Mouse (Mus musculus): ENCODE results near the gene 1190005I06Rik. TPM values are rescaled to one million over a fixed set of nuclear protein-coding genes. Genes with fewer than 3 reads are reported as not detected.

1190005I06Rik gene
- polyA plus RNA-seq, 1 experiment from 2014 or later, result 5.1 TPM

DNA sequence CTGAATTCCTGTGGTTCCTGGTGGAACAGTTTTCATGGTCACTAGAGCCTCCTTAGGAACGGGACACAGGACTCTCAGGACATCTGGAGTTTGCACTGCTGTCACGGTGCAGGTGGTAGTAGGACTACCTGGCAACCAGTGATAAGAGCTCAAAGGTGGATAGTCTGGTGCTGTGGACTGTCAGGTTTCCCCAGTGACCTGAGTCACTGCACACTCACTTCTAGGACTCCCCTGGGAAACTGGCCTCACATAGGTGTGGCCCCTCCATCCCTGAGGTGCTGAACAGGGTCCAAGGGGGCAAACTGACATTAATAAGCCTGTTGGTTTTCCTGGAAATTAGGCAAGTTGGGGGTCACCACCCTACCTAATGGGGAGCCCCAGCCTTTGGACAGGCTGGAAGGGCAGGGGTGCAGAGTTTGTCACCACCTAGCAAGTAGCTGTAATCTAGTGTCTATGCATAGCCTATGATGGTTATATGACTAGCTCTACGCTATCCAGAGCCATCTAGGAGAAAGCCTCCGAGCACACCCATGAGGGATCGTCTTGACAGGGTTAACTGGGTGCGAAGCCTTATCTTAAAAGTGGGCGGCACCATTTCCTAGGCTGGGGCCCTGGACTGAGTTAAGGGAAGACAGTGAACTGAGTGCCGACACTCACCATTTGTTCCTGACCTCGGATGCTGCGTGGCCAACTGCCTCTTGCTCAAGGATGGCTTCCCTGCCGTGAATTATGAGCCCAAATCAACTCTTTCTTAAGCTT is 32.4 kb upstream of the 1190005I06Rik start:
- Histone ChIP-seq H3K9me3 (ENCODE audit: low read depth, low read length) (no peaks in the 10 kb centered on the region), H3K27ac (ENCODE audit: low read depth) (no peak overlapping the region), H3K4me2 (no peak overlapping the region), H3K4me3 (ENCODE audit: low read depth, low read length) (no peak overlapping the region), H3K27me3 (ENCODE audit: insufficient read depth, low read length) (peaks cover 3% of the 10 kb centered on the region; the same call in 1 of the 2 replicates), H3K9ac (no peak overlapping the region), H3K36me3 (ENCODE audit: insufficient read depth) (peaks cover 6% of the 10 kb centered on the region; the same call in 1 of the 2 replicates), H3K4me1 (ENCODE audit: insufficient read depth) (no peaks in the 10 kb centered on the region)
- no peak for DNase-seq
- TF ChIP-seq CTCF (IDR thresholded peaks at IDR 0.05; ENCODE audit: low read depth), result no peak
- WGBS, result 26% methylated on average over 11 of the region's 11 CpGs
- no peak for ATAC-seq (ENCODE audit: insufficient read depth)

GRCm38 (mm10) chr8:120678447-120678846 is 31.0 kb upstream of the 1190005I06Rik start:
- peaks cover 15% of the 10 kb centered on the region for H3K36me3 ChIP-seq (ENCODE audit: insufficient read depth)
- no peak overlapping the region for H3K9ac ChIP-seq
- no peaks in the 10 kb centered on the region for H3K9me3 ChIP-seq (ENCODE audit: low read depth, low read length)
- H3K4me1 ChIP-seq (ENCODE audit: insufficient read depth), result no peaks in the 10 kb centered on the region
- 10% methylated on average over 10 of the region's 10 CpGs for WGBS
- no peak overlapping the region for H3K4me2 ChIP-seq
- H3K27me3 ChIP-seq (ENCODE audit: insufficient read depth, low read length), result no peaks in the 10 kb centered on the region
- no peak overlapping the region for H3K4me3 ChIP-seq (ENCODE audit: low read depth, low read length)
- TF ChIP-seq CTCF (IDR thresholded peaks at IDR 0.05; ENCODE audit: low read depth), result peak; percentile 97
- ATAC-seq (ENCODE audit: insufficient read depth), result peak; percentile 50; the same call in 1 of the 2 replicates
- DNase-seq, result peak; percentile 97
- H3K27ac ChIP-seq (ENCODE audit: low read depth), result no peak overlapping the region

DNA sequence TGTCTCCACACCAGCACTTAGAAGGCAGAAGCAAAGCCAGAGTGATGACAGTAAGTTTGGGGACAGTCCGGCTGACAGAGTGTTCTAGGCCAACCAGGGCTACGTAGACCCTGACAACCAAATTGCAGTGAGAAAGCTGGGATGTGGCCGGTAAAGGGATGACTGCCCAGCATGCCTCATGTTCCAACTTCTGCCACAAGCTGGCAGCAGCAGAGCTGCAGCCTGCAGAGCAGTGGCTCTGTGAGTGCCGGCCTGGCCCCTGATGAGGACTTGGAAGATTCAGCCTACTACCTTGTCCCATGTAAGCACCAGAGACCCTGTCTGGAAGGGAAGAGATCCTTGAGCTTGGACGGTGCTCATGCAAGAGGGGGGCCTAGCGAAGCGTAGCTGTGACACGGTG is 28.3 kb upstream of the 1190005I06Rik start:
- DNase-seq (no peak), ATAC-seq (ENCODE audit: insufficient read depth) (no peak)
- no peaks in the 10 kb centered on the region for H3K4me1 ChIP-seq (ENCODE audit: insufficient read depth)
- H3K4me2 ChIP-seq, result no peak overlapping the region
- no peak overlapping the region for H3K9ac ChIP-seq
- peak; percentile 41; the same call in 1 of the 2 replicates for TF ChIP-seq CTCF (IDR thresholded peaks at IDR 0.05; ENCODE audit: low read depth)
- H3K36me3 ChIP-seq (ENCODE audit: insufficient read depth), result peaks cover 43% of the 10 kb centered on the region
- no peak overlapping the region for H3K4me3 ChIP-seq (ENCODE audit: low read depth, low read length)
- H3K27me3 ChIP-seq (ENCODE audit: insufficient read depth, low read length), result no peaks in the 10 kb centered on the region
- WGBS, result 71% methylated on average over 8 of the region's 8 CpGs
- no peaks in the 10 kb centered on the region for H3K9me3 ChIP-seq (ENCODE audit: low read depth, low read length)
- no peak overlapping the region for H3K27ac ChIP-seq (ENCODE audit: low read depth)

- Histone ChIP-seq H3K36me3 (ENCODE audit: insufficient read depth) (peaks cover 51% of the 10 kb centered on the region), H3K9ac (no peak overlapping the region), H3K27me3 (ENCODE audit: insufficient read depth, low read length) (no peaks in the 10 kb centered on the region), H3K4me1 (ENCODE audit: insufficient read depth) (0 out of 2 replicates have a peak, but pooled peaks cover 5% of the 10 kb centered on the region), H3K4me3 (ENCODE audit: low read depth, low read length) (no peak overlapping the region), H3K9me3 (ENCODE audit: low read depth, low read length) (no peaks in the 10 kb centered on the region), H3K4me2 (no peak overlapping the region), H3K27ac (ENCODE audit: low read depth) (no peak overlapping the region)
- no peak for TF ChIP-seq CTCF (IDR thresholded peaks at IDR 0.05; ENCODE audit: low read depth)
- 89% methylated on average over 7 of the region's 7 CpGs for WGBS
- no peak for ATAC-seq (ENCODE audit: insufficient read depth)
- no peak for DNase-seq
These were observed 25.9 kb upstream of the 1190005I06Rik start for GRCm38 (mm10) chr8:120673298-120673697.

GRCm38 (mm10) chr8:120672626-120673229 is 25.3 kb upstream of the 1190005I06Rik start:
- Histone ChIP-seq H3K9ac (no peak overlapping the region), H3K4me1 (ENCODE audit: insufficient read depth) (0 out of 2 replicates have a peak, but pooled peaks cover 5% of the 10 kb centered on the region), H3K4me3 (ENCODE audit: low read depth, low read length) (no peak overlapping the region), H3K9me3 (ENCODE audit: low read depth, low read length) (no peaks in the 10 kb centered on the region), H3K36me3 (ENCODE audit: insufficient read depth) (peaks cover 51% of the 10 kb centered on the region), H3K27ac (ENCODE audit: low read depth) (no peak overlapping the region), H3K4me2 (no peak overlapping the region), H3K27me3 (ENCODE audit: insufficient read depth, low read length) (no peaks in the 10 kb centered on the region)
- DNase-seq, result no peak
- ATAC-seq (ENCODE audit: insufficient read depth), result no peak
- no peak for TF ChIP-seq CTCF (IDR thresholded peaks at IDR 0.05; ENCODE audit: low read depth)
- 87% methylated on average over 16 of the region's 16 CpGs for WGBS

GRCm38 (mm10) chr8:120671775-120672174 is 24.3 kb upstream of the 1190005I06Rik start:
- peaks cover 8% of the 10 kb centered on the region; the same call in 1 of the 2 replicates for H3K4me1 ChIP-seq (ENCODE audit: insufficient read depth)
- no peak for TF ChIP-seq CTCF (IDR thresholded peaks at IDR 0.05; ENCODE audit: low read depth)
- no peaks in the 10 kb centered on the region for H3K27me3 ChIP-seq (ENCODE audit: insufficient read depth, low read length)
- ATAC-seq (ENCODE audit: insufficient read depth) (no peak), DNase-seq (no peak)
- WGBS, result 65% methylated on average over 6 of the region's 6 CpGs
- H3K9me3 ChIP-seq (ENCODE audit: low read depth, low read length), result no peaks in the 10 kb centered on the region
- no peak overlapping the region for H3K9ac ChIP-seq
- no peak overlapping the region for H3K27ac ChIP-seq (ENCODE audit: low read depth)
- peaks cover 51% of the 10 kb centered on the region for H3K36me3 ChIP-seq (ENCODE audit: insufficient read depth)
- H3K4me2 ChIP-seq, result no peak overlapping the region
- no peak overlapping the region for H3K4me3 ChIP-seq (ENCODE audit: low read depth, low read length)

DNA sequence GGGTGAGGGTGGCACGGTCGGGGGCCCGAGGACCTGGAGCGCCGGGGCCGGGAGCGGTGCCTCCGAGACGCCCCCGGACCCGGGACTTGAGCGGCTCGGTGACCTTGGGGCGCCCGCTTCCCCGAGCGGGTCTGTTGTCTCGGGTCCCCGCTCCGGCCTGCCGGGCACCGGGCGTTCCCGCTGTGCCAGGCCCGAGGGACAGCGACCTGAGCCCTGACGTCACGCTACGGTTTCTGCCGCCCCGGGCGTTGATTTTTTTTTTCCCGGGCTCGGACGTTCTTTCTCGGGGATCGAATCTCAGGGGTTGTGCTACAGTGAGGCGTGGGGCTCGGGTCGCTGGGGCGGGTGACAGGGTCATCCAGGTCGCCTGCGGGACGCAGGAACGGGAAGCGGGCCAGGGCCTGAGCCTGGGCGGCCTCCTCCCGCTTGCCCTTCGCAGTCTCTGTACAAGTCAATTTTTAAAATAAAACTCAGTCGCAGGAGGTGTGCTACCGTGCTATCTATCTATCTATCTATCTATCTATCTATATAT is 21.0 kb upstream of the 1190005I06Rik start, which contains the start of gene Emc8:
Emc8 (minus strand) TSS at position 200 of the 532 bp plus-strand sequence.
- Histone ChIP-seq H3K9me3 (ENCODE audit: low read depth, low read length) (no peaks in the 10 kb centered on the region), H3K27me3 (ENCODE audit: insufficient read depth, low read length) (no peaks in the 10 kb centered on the region), H3K4me2 (peak within 1 kb of the TSS; percentile 94), H3K36me3 (ENCODE audit: insufficient read depth) (peaks cover 41% of the 10 kb centered on the region), H3K4me3 (ENCODE audit: low read depth, low read length) (peak within 1 kb of the TSS; percentile 97), H3K27ac (ENCODE audit: low read depth) (peak within 1 kb of the TSS; percentile 87), H3K4me1 (ENCODE audit: insufficient read depth) (peaks cover 15% of the 10 kb centered on the region; the same call in 1 of the 2 replicates), H3K9ac (peak within 1 kb of the TSS; percentile 96)
- no peak for TF ChIP-seq CTCF (IDR thresholded peaks at IDR 0.05; ENCODE audit: low read depth)
- WGBS, result under 1% methylated on average over 51 of the region's 51 CpGs
- peak; percentile 27 for DNase-seq
- peak; percentile 52; the same call in 1 of the 2 replicates for ATAC-seq (ENCODE audit: insufficient read depth)

Data from lung, embryonic 14.5 days (tissue).